Mouse (Mus musculus): Measurements from ENCODE around the gene Cttn. TPM values are rescaled to one million over a fixed set of nuclear protein-coding genes. Genes with fewer than 3 reads are reported as not detected.

Gene Cttn
- polyA plus RNA-seq, 1 experiment from 2014 or later = 208 TPM

DNA sequence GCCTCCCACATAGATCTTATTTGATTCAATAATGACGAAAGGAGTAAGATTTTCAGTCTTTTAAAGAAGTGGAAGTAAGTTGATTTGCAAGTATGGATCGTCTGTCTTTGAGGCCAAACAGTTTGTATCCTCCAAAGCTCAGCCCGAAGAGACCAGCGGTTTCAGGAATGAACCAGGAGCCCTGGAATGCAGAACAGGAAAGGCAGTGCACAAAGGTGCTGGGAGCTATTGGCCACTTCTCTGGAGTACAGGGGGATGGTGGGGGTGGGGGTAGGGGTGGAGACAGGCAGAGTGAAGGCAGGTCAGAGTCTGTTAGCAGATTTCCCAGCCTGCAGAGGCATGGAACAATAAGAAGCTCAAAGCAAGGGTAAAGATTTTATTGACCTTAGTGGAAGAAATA lies 2.7 kb upstream of the Cttn start:
- no peak overlapping the region for H3K27ac ChIP-seq (replicated peaks)
- H3K36me3 ChIP-seq = peaks cover 27% of the 10 kb centered on the region
- no peak overlapping the region for H3K4me2 ChIP-seq (replicated peaks)
- ATAC-seq (ENCODE audit: low FRiP score, low read depth) = no peak
- H3K4me1 ChIP-seq = peaks cover 20% of the 10 kb centered on the region
- no peaks in the 10 kb centered on the region for H3K27me3 ChIP-seq
- H3K9me3 ChIP-seq = no peaks in the 10 kb centered on the region
- H3K9ac ChIP-seq (replicated peaks) = no peak overlapping the region
- 75% methylated on average over 4 of the region's 4 CpGs for WGBS
- H3K4me3 ChIP-seq = no peak overlapping the region

DNA sequence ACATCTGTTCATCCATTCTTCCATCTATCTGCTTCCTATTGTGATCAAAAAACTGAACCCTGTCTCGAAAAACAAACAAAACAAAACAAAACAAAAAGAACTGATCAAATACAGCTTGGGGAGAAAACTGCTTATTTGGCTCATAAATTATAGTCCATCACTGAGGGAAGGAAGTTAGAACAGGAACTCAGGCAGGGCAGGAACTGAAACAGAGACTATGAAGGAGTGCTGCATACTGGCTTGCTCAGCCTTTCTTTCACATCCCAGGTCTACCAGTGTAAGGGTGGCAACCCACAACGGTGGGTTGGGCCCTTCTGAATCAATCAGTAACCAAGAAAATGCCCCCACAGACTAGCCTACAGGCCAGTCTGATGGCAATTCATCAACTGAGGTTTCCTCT lies 294 bp upstream of the Cttn start:
- peak overlapping the region; percentile 91 for H3K4me2 ChIP-seq (replicated peaks)
- H3K9ac ChIP-seq (replicated peaks) = peak overlapping the region; percentile 99; the same call in 1 of the 2 replicates
- peak overlapping the region; percentile 85 for H3K4me3 ChIP-seq
- WGBS = 82% methylated on average over 2 of the region's 2 CpGs
- peak overlapping the region; percentile 65 for H3K27ac ChIP-seq (replicated peaks)
- no peak for ATAC-seq (ENCODE audit: low FRiP score, low read depth)
- H3K27me3 ChIP-seq = no peaks in the 10 kb centered on the region
- H3K36me3 ChIP-seq = 0 out of 2 replicates have a peak, but pooled peaks cover 10% of the 10 kb centered on the region
- no peaks in the 10 kb centered on the region for H3K9me3 ChIP-seq
- peaks cover 21% of the 10 kb centered on the region for H3K4me1 ChIP-seq

DNA sequence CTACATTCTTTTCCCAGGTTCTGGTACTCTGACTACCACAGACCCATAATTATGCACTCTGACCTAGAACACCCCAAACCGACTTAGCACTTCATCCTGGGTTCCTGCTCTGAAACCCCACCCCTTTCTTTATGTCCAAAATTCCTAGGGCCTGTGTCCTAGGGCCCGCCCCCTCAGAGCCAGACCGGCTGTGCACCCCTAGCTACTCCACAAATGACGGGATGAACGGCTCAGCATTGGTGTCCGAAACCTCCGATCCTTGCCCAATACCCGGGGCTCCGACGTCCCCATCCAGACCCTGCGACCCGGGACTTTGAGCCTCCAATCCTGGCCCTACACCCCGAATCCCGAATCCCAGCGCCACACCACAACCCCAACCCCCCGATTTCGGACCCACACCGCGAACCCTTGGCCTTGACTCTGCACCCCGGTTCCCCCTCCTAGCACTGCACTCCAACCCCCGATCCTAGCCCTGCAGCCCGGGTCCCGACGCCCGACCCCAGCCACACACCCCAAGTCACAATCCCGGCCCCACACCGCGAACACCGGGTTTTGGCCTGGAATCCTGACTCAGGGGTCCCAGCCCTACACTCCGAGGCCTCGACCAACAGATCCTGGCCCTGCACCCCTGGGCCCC lies 783 bp downstream of the Cttn start:
- Histone ChIP-seq H3K27ac (replicated peaks) (peak overlapping the region; percentile 65), H3K36me3 (peaks cover 10% of the 10 kb centered on the region), H3K4me2 (replicated peaks) (peak overlapping the region; percentile 91), H3K27me3 (no peaks in the 10 kb centered on the region), H3K4me3 (peak overlapping the region; percentile 85), H3K9me3 (no peaks in the 10 kb centered on the region), H3K9ac (replicated peaks) (peak overlapping the region; percentile 99), H3K4me1 (peaks cover 21% of the 10 kb centered on the region)
- ATAC-seq (ENCODE audit: low FRiP score, low read depth) = peak; percentile 24
- WGBS = 1% methylated on average over 31 of the region's 31 CpGs

DNA sequence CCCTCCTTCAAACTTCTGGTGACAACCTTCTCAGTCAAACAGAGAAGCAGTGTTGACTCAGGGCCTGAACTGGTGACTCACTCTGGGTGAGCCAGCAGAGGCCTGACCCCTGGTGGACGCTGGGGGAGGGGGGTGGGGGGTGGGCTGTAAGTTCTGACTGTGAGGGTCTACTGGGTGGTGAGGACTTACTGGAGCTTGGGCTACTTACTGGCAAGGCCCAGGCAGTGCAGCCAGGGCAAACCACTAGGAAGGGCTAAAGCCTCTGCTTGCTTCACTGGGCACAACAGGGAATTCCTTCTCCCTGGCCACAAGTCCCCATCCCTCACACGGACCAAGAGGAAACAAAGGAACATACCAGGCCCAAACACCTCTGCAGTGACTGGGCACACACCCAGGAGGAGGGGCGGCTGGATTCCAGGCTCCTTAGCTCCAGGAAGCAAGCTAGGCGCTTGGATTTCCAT lies 1.6 kb downstream of the Cttn start:
- peaks cover 21% of the 10 kb centered on the region for H3K4me1 ChIP-seq
- H3K36me3 ChIP-seq = peaks cover 18% of the 10 kb centered on the region
- no peaks in the 10 kb centered on the region for H3K9me3 ChIP-seq
- H3K9ac ChIP-seq (replicated peaks) = peak overlapping the region; percentile 99
- WGBS = 15% methylated on average over 4 of the region's 4 CpGs
- no peak for ATAC-seq (ENCODE audit: low FRiP score, low read depth)
- peak overlapping the region; percentile 85 for H3K4me3 ChIP-seq
- H3K4me2 ChIP-seq (replicated peaks) = peak overlapping the region; percentile 91
- no peaks in the 10 kb centered on the region for H3K27me3 ChIP-seq
- H3K27ac ChIP-seq (replicated peaks) = 0 out of 2 replicates have a peak overlapping the region, but pooled peaks have one; percentile 7

DNA sequence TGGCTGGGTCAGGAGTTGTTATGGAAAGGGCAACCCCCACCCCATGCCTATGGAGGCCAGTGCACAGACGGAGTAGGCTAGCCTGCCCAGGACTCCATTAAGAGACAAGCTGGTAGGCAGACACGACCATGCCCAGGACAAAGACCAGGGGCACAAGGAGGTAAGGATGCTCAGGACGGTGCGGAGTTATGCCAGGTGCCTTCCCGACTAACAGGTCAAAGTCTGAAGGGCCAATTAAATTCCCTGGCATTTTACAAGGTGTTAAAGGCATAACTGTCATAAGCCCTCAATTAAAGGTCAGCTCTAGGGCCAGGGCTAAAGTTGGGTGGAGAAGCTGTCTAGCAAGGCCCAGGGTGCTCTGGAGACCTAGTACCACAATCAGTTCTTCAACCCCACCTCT lies 2.1 kb downstream of the Cttn start:
- Histone ChIP-seq H3K9ac (replicated peaks) (no peak overlapping the region), H3K36me3 (peaks cover 22% of the 10 kb centered on the region), H3K27ac (replicated peaks) (no peak overlapping the region), H3K9me3 (no peaks in the 10 kb centered on the region), H3K4me2 (replicated peaks) (peak overlapping the region; percentile 91; the same call in 1 of the 2 replicates), H3K4me3 (no peak overlapping the region), H3K27me3 (no peaks in the 10 kb centered on the region), H3K4me1 (peaks cover 21% of the 10 kb centered on the region)
- WGBS = 92% methylated on average over 5 of the region's 5 CpGs
- ATAC-seq (ENCODE audit: low FRiP score, low read depth) = no peak

DNA sequence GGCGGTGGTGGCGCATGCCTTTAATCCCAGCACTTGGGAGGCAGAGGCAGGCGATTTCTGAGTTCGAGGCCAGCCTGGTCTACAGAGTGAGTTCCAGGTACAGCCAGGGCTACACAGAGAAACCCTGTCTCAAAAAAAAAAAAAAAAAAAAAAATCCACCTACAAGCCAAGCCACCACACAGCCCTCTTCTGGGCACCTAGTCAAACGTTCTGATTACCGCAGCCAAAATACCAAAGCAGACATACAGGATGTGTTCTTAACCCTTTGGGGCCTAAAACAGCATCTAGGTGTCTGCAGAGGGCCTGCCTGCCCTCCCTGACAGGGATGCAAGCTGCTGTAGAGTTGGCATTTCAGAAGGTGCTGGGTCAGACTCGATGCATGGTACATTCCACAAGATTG lies 8.2 kb downstream of the Cttn start:
- 94% methylated on average over 7 of the region's 7 CpGs for WGBS
- H3K36me3 ChIP-seq = peaks cover 84% of the 10 kb centered on the region
- no peak overlapping the region for H3K27ac ChIP-seq (replicated peaks)

DNA sequence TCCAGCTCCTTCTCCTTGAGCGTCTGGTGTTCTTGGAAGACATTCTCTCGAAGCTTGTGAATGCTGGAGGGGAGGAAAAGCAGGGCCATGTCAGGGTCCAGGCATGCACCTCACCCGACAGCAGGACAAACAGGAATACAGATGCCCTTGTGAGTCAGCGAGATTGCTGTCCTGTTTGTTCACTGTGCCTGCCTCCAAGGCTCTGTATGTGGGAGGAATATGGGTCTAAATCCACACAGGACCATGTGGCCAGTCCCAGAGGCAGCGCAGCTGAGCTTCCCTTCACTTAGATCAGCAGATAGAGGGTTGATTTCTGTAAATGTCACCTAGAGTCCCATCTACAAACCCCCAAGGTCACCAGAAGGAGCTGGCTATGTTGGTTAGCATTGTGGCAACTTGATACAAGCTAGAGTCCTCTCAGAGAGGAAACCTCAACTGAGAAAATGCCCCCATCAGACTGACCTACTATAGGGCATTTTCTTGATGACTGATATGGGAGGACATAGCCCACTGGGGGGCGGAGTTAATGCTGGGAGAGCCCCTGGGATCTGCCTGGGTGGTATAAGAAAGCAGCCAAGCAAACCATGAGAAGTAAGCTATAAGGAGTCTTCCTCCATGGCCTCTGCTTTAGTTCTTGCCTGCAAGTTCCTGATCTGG lies 9.4 kb downstream of the Cttn start:
- H3K27ac ChIP-seq (replicated peaks) = no peak overlapping the region
- H3K36me3 ChIP-seq = peaks cover 96% of the 10 kb centered on the region
- no peak overlapping the region for H3K4me2 ChIP-seq (replicated peaks)
- H3K27me3 ChIP-seq = no peaks in the 10 kb centered on the region
- ATAC-seq (ENCODE audit: low FRiP score, low read depth) = no peak
- no peak overlapping the region for H3K9ac ChIP-seq (replicated peaks)
- 92% methylated on average over 6 of the region's 6 CpGs for whole genome bisulfite sequencing
- no peak overlapping the region for H3K4me3 ChIP-seq
- H3K4me1 ChIP-seq = no peaks in the 10 kb centered on the region
- H3K9me3 ChIP-seq = no peaks in the 10 kb centered on the region

More for the DNA sequence above, 8.2 kb downstream of the Cttn start:
- H3K4me1 ChIP-seq = no peaks in the 10 kb centered on the region
- H3K9ac ChIP-seq (replicated peaks) = no peak overlapping the region
- no peak for ATAC-seq (ENCODE audit: low FRiP score, low read depth)
- H3K4me3 ChIP-seq = no peak overlapping the region
- no peak overlapping the region for H3K4me2 ChIP-seq (replicated peaks)
- H3K27me3 ChIP-seq = no peaks in the 10 kb centered on the region
- no peaks in the 10 kb centered on the region for H3K9me3 ChIP-seq

DNA sequence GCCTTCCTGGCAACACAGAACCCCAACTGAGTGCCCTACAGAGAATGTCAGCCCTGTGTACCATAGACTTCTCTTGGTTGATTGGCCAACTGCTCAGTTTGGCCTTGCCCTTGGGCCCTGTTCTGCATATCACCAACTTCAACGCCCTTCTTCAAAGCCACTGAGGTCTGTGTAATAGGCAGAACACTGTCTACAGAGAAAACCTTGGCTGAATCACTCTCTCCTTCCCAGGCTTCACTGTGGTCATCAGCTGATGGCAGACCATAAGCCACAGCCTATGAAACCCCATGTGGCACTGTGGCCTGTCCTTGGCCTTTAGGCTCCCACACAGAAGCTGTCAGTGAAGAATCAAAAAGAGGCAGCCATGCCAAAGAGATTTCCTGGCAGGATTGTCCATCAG lies 11.9 kb downstream of the Cttn start:
- Histone ChIP-seq H3K4me1 (no peaks in the 10 kb centered on the region), H3K9ac (replicated peaks) (no peak overlapping the region), H3K9me3 (no peaks in the 10 kb centered on the region), H3K4me2 (replicated peaks) (no peak overlapping the region), H3K27ac (replicated peaks) (no peak overlapping the region), H3K36me3 (peaks cover 100% of the 10 kb centered on the region), H3K4me3 (no peak overlapping the region), H3K27me3 (no peaks in the 10 kb centered on the region)
- no peak for ATAC-seq (ENCODE audit: low FRiP score, low read depth)
- WGBS = 97% methylated on average over 1 of the region's 1 CpGs

DNA sequence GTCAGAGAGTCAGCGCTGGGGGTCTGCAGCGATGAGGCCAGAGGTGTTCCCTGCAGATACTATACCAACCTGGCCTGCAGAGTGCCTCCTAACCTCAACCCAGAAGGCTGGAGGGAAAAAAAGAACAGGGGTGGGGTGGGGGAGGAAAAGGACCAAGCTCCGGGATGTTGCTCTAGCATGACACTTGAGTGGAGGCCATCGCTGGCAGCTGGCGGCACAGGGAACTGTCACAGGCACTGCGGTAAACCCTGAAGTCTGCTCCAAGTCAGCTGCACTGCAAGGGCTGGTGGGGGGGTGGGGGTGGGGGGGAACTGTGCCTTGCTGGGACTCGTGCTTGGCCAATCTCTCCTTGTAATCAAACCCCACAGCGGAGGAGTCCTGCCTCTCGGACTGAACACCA lies 20.1 kb downstream of the Cttn start:
- Histone ChIP-seq H3K27ac (replicated peaks) (no peak overlapping the region), H3K4me3 (no peak overlapping the region), H3K9ac (replicated peaks) (no peak overlapping the region), H3K36me3 (peaks cover 98% of the 10 kb centered on the region), H3K9me3 (no peaks in the 10 kb centered on the region), H3K27me3 (no peaks in the 10 kb centered on the region), H3K4me2 (replicated peaks) (no peak overlapping the region), H3K4me1 (no peaks in the 10 kb centered on the region)
- WGBS = 97% methylated on average over 9 of the region's 9 CpGs
- ATAC-seq (ENCODE audit: low FRiP score, low read depth) = no peak

DNA sequence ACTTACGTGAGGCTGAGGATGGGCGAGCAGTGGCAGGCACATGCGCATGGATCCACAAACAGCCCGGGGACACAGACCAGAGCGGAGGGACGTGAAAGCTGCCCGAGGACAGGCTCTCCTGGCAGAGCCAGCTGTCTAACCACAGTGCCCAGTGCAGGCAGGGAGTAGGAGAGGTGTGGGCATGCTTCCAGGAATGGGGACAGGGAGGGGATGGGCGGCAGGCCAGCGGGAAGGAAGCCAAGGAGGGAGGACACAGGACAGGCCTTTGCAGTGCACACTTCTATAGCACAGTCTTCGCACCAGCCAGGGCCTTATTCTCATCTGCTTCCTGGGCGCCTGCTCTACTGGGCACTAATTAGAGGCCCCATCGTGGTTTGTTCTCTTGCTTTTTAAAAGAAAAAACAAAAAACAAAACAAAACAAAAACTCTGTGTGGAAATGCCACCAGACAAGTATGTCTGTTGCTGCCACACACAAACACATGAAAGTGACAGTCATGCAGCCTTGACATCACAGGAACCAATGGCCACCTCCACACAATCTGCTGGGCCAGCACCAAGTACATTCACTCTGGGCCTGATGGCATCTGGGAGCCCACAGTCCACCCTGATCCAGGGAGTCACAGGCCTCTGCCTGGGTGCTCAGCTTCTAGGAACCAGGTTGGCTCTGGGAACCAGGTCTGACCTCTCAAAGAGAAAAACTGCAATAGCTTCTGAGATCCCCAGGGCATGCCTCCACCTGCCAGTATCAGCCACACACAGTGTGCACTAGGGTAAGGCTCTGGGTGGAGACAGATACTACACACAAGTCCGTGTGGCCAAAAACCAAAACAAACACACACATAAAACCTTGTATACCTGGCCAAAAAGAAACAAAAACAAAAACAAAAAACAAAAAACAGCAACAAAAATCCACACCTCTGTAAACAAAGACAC lies 20.9 kb downstream of the Cttn start:
- no peaks in the 10 kb centered on the region for H3K9me3 ChIP-seq
- H3K27ac ChIP-seq (replicated peaks) = no peak overlapping the region
- no peak for ATAC-seq (ENCODE audit: low FRiP score, low read depth)
- no peaks in the 10 kb centered on the region for H3K27me3 ChIP-seq
- H3K4me1 ChIP-seq = no peaks in the 10 kb centered on the region
- H3K36me3 ChIP-seq = peaks cover 98% of the 10 kb centered on the region
- 94% methylated on average over 13 of the region's 13 CpGs for WGBS
- no peak overlapping the region for H3K9ac ChIP-seq (replicated peaks)
- no peak overlapping the region for H3K4me3 ChIP-seq
- no peak overlapping the region for H3K4me2 ChIP-seq (replicated peaks)

DNA sequence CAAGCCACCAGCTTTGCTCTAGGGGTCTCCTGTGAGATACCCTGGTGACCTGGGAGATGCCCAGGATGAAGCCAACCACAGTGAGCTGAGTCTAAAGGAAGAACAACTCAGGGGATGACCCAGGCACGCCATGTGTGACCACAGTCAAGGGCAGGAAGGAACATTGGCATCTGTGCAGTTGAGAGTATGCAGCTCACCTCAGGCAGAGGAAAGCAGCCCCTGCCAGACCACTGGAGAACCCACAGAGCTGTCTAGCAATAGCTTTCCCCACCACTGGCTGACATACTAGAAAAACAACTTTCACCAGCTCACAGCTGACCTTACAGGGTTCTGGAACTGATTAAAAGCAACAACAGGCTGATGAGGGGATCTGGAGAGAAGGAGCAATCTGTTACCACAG lies 22.6 kb downstream of the Cttn start:
- Histone ChIP-seq H3K27ac (replicated peaks) (no peak overlapping the region), H3K9ac (replicated peaks) (no peak overlapping the region), H3K36me3 (peaks cover 91% of the 10 kb centered on the region), H3K4me2 (replicated peaks) (no peak overlapping the region), H3K4me1 (no peaks in the 10 kb centered on the region), H3K4me3 (no peak overlapping the region), H3K27me3 (no peaks in the 10 kb centered on the region), H3K9me3 (no peaks in the 10 kb centered on the region)
- 89% methylated on average over 1 of the region's 1 CpGs for WGBS
- ATAC-seq (ENCODE audit: low FRiP score, low read depth) = no peak

DNA sequence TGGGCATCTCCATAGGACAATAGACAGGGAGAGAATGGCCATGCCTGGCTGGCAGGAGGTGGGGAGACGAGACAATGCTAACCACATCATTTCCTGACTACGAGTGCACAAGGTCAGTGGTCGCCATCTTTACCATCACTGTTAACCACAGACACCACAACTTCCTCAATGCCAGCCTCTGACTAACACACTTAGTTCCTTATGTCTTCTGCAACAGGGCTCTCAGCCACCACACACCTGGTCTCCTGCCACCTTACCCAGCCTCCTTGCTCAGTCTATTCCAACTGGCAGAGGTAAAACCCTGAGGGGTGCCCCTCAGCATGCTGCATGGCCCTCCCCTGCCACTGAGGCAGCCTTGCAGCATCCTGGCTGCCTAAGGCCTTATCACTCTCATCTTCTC lies 23.7 kb downstream of the Cttn start:
- Histone ChIP-seq H3K27ac (replicated peaks) (no peak overlapping the region), H3K36me3 (peaks cover 90% of the 10 kb centered on the region), H3K9ac (replicated peaks) (no peak overlapping the region), H3K4me1 (no peaks in the 10 kb centered on the region), H3K9me3 (no peaks in the 10 kb centered on the region), H3K4me3 (no peak overlapping the region), H3K4me2 (replicated peaks) (no peak overlapping the region), H3K27me3 (no peaks in the 10 kb centered on the region)
- ATAC-seq (ENCODE audit: low FRiP score, low read depth) = no peak
- WGBS = 86% methylated on average over 3 of the region's 3 CpGs

All from midbrain, embryonic 12.5 days (tissue).